Mouse (Mus musculus) stomach, postnatal 0 days (tissue): ENCODE measurements at regions not wholly inside any gene's neighbourhood (a gene's known extent, or its start where the extent isn't known, plus 50 kb on each side); places are given as distances from the start of the nearest gene placed in this dataset.

Source experiments
- CTCF ChIP-seq: IDR thresholded peaks from 2 replicates; pipeline ENCODE4 v1.5.1; 2016; ENCODE audit warnings: antibody characterized with exemption, low read depth, mild to moderate bottlenecking, moderate library complexity
- EP300 ChIP-seq: optimal IDR thresholded peaks from 2 replicates; pipeline ENCODE3; 2016; ENCODE audit warnings: antibody characterized with exemption

- TF ChIP-seq CTCF (no peak), EP300 (no peak)
These were observed 53.1 kb upstream of the Zfp644 start for GRCm38 (mm10) chr5:106750168-106750567.
